Mouse (Mus musculus): ENCODE data around the gene Fzr1. TPM values are rescaled to one million over a fixed set of nuclear protein-coding genes. Genes with fewer than 3 reads are reported as not detected.
A peak's percentile ranks its signal among the peaks of the same experiment; 100 is the strongest.

The Fzr1 gene
- polyA plus RNA-seq, 1 experiment from 2014 or later, result 45.2 TPM

- WGBS, result 12% methylated on average over 9 of the region's 9 CpGs
- no peak overlapping the region for H3K9ac ChIP-seq (ENCODE audit: low read depth, low read length)
- H3K36me3 ChIP-seq (ENCODE audit: control insufficient read depth, insufficient read depth), result peaks cover 13% of the 10 kb centered on the region; the same call in 1 of the 2 replicates
- H3K4me3 ChIP-seq (ENCODE audit: low read depth, low read length), result no peak overlapping the region
- H3K27me3 ChIP-seq (replicated peaks; ENCODE audit: control insufficient read depth, insufficient read depth, low read length), result no peaks in the 10 kb centered on the region
- no peak overlapping the region for H3K27ac ChIP-seq (ENCODE audit: low read depth, low read length)
- H3K4me1 ChIP-seq (replicated peaks; ENCODE audit: control insufficient read depth, insufficient read depth, low read length), result no peaks in the 10 kb centered on the region
- no peaks in the 10 kb centered on the region for H3K9me3 ChIP-seq (ENCODE audit: control insufficient read depth)
- no peak for TF ChIP-seq CTCF (IDR thresholded peaks at IDR 0.05; ENCODE audit: low read depth)
- H3K4me2 ChIP-seq (replicated peaks; ENCODE audit: low read depth), result 0 out of 2 replicates have a peak overlapping the region, but pooled peaks have one; percentile 21
- ATAC-seq, result no peak
Observed at GRCm38 (mm10) chr10:81351678-81352291, 26.5 kb downstream of the Fzr1 start.

GRCm38 (mm10) chr10:81350351-81351063 is 27.8 kb downstream of the Fzr1 start, which contains the start of gene Hmg20b:
Gene Hmg20b (minus strand): TSS chr10:81350480.
- Histone ChIP-seq H3K9me3 (ENCODE audit: control insufficient read depth) (no peaks in the 10 kb centered on the region), H3K4me3 (ENCODE audit: low read depth, low read length) (peak within 1 kb of the TSS; percentile 76), H3K36me3 (ENCODE audit: control insufficient read depth, insufficient read depth) (peaks cover 13% of the 10 kb centered on the region; the same call in 1 of the 2 replicates), H3K4me2 (replicated peaks; ENCODE audit: low read depth) (peak within 1 kb of the TSS; percentile 90), H3K4me1 (replicated peaks; ENCODE audit: control insufficient read depth, insufficient read depth, low read length) (no peaks in the 10 kb centered on the region), H3K27ac (ENCODE audit: low read depth, low read length) (peak within 1 kb of the TSS; percentile 75), H3K9ac (ENCODE audit: low read depth, low read length) (peak within 1 kb of the TSS; percentile 73), H3K27me3 (replicated peaks; ENCODE audit: control insufficient read depth, insufficient read depth, low read length) (no peaks in the 10 kb centered on the region)
- ATAC-seq, result peak; percentile 92
- under 1% methylated on average over 54 of the region's 54 CpGs for WGBS
- peak; percentile 93 for TF ChIP-seq CTCF (IDR thresholded peaks at IDR 0.05; ENCODE audit: low read depth)

GRCm38 (mm10) chr10:81349961-81350350 is 28.4 kb downstream of the Fzr1 start:
- Histone ChIP-seq H3K9me3 (ENCODE audit: control insufficient read depth) (no peaks in the 10 kb centered on the region), H3K4me2 (replicated peaks; ENCODE audit: low read depth) (peak overlapping the region; percentile 90), H3K27ac (ENCODE audit: low read depth, low read length) (peak overlapping the region; percentile 75), H3K9ac (ENCODE audit: low read depth, low read length) (peak overlapping the region; percentile 73), H3K4me3 (ENCODE audit: low read depth, low read length) (peak overlapping the region; percentile 76), H3K27me3 (replicated peaks; ENCODE audit: control insufficient read depth, insufficient read depth, low read length) (no peaks in the 10 kb centered on the region), H3K36me3 (ENCODE audit: control insufficient read depth, insufficient read depth) (peaks cover 13% of the 10 kb centered on the region; the same call in 1 of the 2 replicates), H3K4me1 (replicated peaks; ENCODE audit: control insufficient read depth, insufficient read depth, low read length) (no peaks in the 10 kb centered on the region)
- TF ChIP-seq CTCF (IDR thresholded peaks at IDR 0.05; ENCODE audit: low read depth), result no peak
- ATAC-seq, result no peak
- WGBS, result under 1% methylated on average over 28 of the region's 29 CpGs

GRCm38 (mm10) chr10:81349146-81349545 is 29.2 kb downstream of the Fzr1 start:
- 0 out of 2 replicates have a peak overlapping the region, but pooled peaks have one; percentile 73 for H3K9ac ChIP-seq (ENCODE audit: low read depth, low read length)
- no peak for TF ChIP-seq CTCF (IDR thresholded peaks at IDR 0.05; ENCODE audit: low read depth)
- ATAC-seq, result no peak

GRCm38 (mm10) chr10:81346453-81347067 is 31.8 kb downstream of the Fzr1 start:
- no peaks in the 10 kb centered on the region for H3K9me3 ChIP-seq (ENCODE audit: control insufficient read depth)
- H3K4me1 ChIP-seq (replicated peaks; ENCODE audit: control insufficient read depth, insufficient read depth, low read length), result no peaks in the 10 kb centered on the region
- H3K9ac ChIP-seq (ENCODE audit: low read depth, low read length), result 0 out of 2 replicates have a peak overlapping the region, but pooled peaks have one; percentile 13
- peaks cover 13% of the 10 kb centered on the region; the same call in 1 of the 2 replicates for H3K36me3 ChIP-seq (ENCODE audit: control insufficient read depth, insufficient read depth)
- H3K27me3 ChIP-seq (replicated peaks; ENCODE audit: control insufficient read depth, insufficient read depth, low read length), result peaks cover 14% of the 10 kb centered on the region
- ATAC-seq, result peak; percentile 46
- 13% methylated on average over 55 of the region's 55 CpGs for WGBS
- peak; percentile 70 for TF ChIP-seq CTCF (IDR thresholded peaks at IDR 0.05; ENCODE audit: low read depth)
- H3K4me2 ChIP-seq (replicated peaks; ENCODE audit: low read depth), result peak overlapping the region; percentile 67
- no peak overlapping the region for H3K27ac ChIP-seq (ENCODE audit: low read depth, low read length)
- H3K4me3 ChIP-seq (ENCODE audit: low read depth, low read length), result peak overlapping the region; percentile 27; the same call in 1 of the 2 replicates

More at GRCm38 (mm10) chr10:81349146-81349545, 29.2 kb downstream of the Fzr1 start:
- Histone ChIP-seq H3K27me3 (replicated peaks; ENCODE audit: control insufficient read depth, insufficient read depth, low read length) (no peaks in the 10 kb centered on the region), H3K4me2 (replicated peaks; ENCODE audit: low read depth) (peak overlapping the region; percentile 90), H3K9me3 (ENCODE audit: control insufficient read depth) (no peaks in the 10 kb centered on the region), H3K4me1 (replicated peaks; ENCODE audit: control insufficient read depth, insufficient read depth, low read length) (no peaks in the 10 kb centered on the region), H3K4me3 (ENCODE audit: low read depth, low read length) (peak overlapping the region; percentile 76), H3K27ac (ENCODE audit: low read depth, low read length) (no peak overlapping the region; the same call in 1 of the 2 replicates), H3K36me3 (ENCODE audit: control insufficient read depth, insufficient read depth) (peaks cover 13% of the 10 kb centered on the region; the same call in 1 of the 2 replicates)
- WGBS, result 4% methylated on average over 12 of the region's 12 CpGs

DNA sequence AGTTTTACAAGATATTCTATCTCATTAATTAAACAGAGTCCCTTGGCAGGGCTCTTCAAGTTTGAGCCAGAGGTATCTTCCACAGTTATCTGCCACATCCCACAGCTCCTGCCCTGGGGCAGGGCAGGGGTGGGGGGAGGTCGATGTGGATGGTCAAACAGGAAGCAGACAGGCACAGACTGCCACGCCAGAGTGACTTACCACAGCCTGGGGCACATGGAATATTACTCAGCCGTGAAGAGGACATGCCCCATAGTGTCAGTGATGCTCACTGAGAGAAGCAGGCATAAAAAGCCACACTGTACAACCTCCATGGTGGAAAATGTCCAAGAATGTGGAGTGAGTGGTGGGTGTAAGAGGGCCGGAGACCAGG is 33.2 kb downstream of the Fzr1 start:
- Histone ChIP-seq H3K4me2 (replicated peaks; ENCODE audit: low read depth) (no peak overlapping the region), H3K27ac (ENCODE audit: low read depth, low read length) (no peak overlapping the region), H3K36me3 (ENCODE audit: control insufficient read depth, insufficient read depth) (peaks cover 13% of the 10 kb centered on the region; the same call in 1 of the 2 replicates), H3K9me3 (ENCODE audit: control insufficient read depth) (no peaks in the 10 kb centered on the region), H3K4me1 (replicated peaks; ENCODE audit: control insufficient read depth, insufficient read depth, low read length) (0 out of 2 replicates have a peak, but pooled peaks cover 2% of the 10 kb centered on the region), H3K9ac (ENCODE audit: low read depth, low read length) (no peak overlapping the region), H3K4me3 (ENCODE audit: low read depth, low read length) (no peak overlapping the region), H3K27me3 (replicated peaks; ENCODE audit: control insufficient read depth, insufficient read depth, low read length) (peaks cover 14% of the 10 kb centered on the region)
- WGBS, result 85% methylated on average over 4 of the region's 4 CpGs
- ATAC-seq, result no peak
- TF ChIP-seq CTCF (IDR thresholded peaks at IDR 0.05; ENCODE audit: low read depth), result no peak

Data from intestine, postnatal 0 days (tissue).